Mouse (Mus musculus): ENCODE data around the gene Wnt7a.

Gene Wnt7a

DNA sequence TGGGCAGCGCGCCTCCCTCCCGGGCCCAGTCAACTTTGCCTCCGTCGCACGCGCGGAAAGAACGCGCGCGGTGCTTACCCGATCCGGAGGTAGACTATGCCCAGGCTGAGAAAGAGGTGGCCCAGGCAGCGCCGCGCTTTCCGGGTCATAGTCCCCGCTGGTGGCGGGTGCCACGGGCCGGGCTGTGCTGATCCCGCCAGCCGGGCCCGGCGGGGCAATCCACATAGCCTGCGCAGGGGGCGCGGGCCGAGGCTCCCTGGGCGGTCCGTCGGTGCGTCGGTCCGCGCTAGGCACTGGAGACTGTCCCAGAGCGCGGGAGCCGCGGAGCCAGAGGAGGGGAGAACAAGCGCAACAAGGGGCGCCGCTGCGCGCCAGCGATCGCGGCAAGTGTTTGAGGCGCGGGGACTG, at the start of gene Wnt7a:
Gene Wnt7a (minus strand): TSS at position 403 of the 408 bp plus-strand sequence.
- DNase-seq (ENCODE audit: low read depth in 2 of 2, low spot score in 2 of 2) = no peak

DNA sequence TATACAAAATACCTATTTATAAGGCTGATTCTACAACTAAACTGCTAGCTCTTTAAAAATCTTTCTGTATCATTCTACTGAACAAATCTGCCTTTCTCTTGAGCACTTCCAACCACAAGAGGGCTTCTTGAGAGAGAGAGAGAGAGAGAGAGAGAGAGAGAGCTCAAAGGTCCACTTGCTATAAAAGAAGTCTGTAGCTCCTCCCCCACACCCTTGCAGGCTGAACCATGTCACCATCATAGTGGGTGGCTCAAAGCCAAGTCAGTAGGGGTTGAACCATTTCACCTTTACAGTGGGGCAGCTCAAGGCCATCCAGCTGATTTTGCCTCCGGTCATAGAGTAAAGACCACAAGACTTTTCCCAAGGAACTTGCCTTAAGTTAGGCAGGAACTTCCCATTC, 48.3 kb upstream of the Wnt7a start:
- no peak for DNase-seq (ENCODE audit: low read depth in 2 of 2, low spot score in 2 of 2)

DNA sequence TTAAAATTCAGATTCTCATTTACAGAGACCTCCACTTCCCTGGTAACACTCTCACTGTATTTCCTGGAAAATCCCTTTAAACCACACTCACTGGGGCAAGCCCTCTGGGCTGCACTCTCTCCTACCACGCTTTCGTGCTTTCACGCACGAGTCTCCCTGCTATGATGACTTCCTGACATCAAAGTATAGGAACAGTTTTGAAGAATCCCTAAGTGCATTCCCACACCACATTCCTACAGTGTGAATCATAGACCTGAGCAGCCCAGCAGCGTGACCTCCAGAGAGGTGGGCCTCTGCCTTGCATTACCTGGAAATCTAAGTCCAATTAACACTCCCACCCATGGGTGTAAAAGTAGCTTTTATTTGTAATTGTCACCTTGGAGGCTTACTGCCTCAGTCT, 43.4 kb upstream of the Wnt7a start:
- no peak for DNase-seq (ENCODE audit: low read depth in 2 of 2, low spot score in 2 of 2)

DNA sequence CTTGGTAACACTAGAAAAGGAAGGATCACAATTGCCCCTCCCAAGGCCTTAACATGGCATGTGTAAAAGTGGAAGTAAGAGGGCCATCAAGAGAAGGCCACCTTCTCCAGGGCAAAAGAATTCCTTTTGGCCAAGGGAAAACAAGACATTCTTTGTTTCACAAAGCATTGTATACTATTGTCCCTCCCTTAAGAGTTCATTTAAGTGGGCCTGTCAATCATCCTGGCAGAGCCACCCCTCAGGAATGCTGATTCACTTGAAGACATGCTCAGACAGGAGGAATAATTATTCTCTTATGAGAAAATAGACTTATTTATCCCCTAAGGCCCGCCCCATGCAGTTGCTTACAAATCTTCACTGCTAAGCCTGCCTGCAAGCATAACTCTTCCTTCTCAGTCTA, 40.9 kb upstream of the Wnt7a start:
- no peak for DNase-seq (ENCODE audit: low read depth in 2 of 2, low spot score in 2 of 2)

DNA sequence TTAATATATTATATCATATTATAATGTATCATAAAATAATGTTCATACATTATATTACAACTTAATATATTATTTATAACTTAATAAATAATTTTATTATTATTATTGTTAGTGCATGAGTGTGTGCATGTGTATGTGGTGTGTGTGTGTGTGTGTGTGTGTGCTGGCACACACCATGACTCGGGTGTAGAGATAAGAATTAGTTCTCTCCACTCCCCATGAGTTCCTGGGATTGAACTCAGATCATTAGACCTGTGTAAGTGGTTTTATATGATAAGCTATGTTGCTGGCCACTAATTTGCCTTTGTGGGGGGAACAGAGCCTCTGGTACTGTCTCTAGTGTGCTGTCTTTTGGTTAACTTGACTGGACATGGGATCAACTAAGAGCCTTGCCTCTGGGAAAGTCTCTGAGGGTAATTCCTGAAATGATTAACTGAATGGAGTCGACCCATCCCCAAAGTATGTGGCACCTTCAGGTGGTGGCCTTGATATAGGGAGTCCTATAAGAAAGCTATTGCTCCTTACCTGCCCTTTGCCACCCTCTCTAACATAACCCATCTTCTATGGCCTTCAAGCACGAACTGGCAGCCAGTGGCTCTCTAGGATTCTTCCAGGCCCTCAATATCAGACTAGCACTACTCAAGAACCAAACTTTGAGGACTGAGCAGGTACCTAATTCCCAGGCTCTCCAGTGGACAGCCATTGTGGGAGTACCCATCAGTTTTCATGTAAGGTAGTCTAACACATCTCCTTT, 38.5 kb upstream of the Wnt7a start:
- DNase-seq (ENCODE audit: low read depth in 2 of 2, low spot score in 2 of 2) = no peak

DNA sequence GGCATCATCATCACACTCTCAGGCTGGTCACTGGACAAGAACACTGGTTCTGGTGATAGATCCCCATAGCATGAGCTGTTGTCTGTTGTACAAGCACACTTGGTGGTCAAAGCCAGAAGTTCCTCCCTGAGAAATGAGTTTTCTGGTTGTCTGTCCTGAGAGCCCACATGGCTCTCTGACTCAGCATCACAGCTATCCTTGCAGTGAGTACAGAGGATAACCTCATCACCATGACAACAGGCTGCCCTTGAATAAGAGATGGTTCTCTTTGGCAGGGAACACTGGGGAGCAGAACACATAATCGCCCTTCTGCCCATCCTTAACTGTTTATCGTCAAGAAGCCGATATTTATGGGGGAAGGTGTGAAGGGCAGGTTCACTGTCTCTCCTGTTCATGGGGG, 34.2 kb upstream of the Wnt7a start:
- no peak for DNase-seq (ENCODE audit: low read depth in 2 of 2, low spot score in 2 of 2)

DNA sequence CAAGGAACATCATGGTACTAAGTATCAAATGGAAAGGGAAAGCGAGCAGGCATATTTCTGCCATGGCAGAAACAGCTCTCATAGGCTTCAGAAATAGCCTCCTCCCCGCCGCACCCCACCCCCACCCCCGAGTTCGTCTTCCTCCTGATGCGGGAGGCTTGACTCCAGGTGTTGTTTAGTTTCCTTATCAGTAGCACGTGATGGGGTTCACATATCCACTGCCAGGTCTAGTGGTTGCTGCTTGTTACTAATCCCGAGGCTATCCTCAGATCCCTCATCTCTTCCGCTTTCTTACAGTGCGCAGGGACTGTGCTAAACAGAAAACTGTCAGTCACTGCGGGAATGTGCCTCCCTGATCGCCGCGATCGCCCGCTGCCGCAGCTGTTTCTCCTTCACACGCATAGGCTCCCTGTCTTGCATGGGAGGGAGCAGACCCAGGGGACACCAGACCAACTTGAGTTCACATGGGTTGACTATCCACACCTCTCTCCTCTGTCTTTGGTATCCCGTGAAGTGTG, 30.0 kb upstream of the Wnt7a start:
- no peak for DNase-seq (ENCODE audit: low read depth in 2 of 2, low spot score in 2 of 2)

DNA sequence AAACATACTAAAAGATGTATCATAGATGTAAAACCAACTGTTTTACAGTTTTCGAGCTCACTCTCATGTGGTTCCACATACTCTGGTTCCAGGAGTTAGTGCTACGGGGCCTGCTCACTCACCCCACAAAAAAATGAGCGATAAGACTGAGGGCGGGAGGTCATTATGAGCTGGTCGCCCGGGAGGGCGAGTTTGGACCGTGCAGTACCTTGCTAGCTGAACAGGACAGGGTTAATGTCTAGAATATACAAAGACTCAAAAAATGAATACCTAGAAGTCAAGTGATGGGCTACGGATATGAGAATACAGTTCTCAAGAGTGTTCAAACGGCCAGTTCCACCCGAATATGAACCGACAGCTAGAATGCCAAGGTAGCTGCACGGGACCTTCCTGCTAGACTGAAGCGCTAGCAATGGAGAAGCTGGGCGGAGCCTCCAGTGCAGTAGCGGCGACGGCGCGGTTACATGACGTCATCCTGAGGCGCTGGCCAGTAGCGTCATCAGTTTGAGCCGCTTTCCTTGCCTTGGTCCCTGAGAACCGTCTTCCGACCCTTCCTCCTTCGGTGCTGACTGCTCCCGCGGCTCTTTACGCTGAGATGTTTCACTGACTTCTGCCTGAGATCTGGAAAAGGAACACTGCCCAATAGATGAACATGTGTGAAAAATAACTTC, 29.4 kb upstream of the Wnt7a start:
- peak; percentile 88 to 94 for DNase-seq (ENCODE audit: low read depth in 2 of 2, low spot score in 2 of 2)

DNA sequence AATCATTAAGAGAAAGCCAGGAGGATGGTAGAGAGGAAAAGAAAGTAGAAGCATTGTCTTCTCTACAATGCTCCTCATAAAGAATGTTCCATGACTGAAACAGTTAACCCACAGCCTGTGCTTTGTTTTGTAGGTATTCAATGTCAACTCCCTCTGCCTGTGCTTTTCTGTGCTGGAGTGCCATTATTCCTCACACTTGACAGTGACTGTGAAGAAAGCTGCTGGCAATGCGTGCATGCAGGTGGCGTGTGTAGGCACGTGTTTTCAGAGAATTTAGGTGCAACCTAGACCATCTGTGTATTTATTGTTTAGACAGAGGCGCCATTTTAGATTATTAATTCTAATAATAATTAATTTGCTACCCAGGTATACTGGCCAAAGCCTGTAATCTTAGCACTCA, 13.0 kb upstream of the Wnt7a start:
- no peak for DNase-seq (ENCODE audit: low read depth in 2 of 2, low spot score in 2 of 2)

DNA sequence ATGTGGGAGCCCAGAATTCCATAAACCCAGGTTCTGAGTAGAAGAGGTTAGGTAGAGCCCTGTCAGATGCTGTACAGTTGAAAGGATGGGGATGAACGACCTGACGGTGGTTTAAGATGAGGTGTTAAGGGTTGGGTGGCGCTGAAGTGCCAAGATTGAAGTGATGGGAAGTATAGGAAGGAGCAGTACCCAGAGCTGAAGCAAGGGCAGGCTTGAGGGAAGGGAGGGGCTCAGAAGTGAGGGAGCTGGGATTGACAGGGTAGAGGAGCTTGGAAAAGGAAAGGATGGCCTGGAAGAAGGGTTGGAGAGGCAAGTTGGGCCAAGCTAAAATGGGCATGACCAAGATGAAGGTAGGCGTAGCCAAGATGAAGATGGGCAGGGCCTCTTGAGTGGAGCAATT, 10.5 kb upstream of the Wnt7a start:
- no peak for DNase-seq (ENCODE audit: low read depth in 2 of 2, low spot score in 2 of 2)

DNA sequence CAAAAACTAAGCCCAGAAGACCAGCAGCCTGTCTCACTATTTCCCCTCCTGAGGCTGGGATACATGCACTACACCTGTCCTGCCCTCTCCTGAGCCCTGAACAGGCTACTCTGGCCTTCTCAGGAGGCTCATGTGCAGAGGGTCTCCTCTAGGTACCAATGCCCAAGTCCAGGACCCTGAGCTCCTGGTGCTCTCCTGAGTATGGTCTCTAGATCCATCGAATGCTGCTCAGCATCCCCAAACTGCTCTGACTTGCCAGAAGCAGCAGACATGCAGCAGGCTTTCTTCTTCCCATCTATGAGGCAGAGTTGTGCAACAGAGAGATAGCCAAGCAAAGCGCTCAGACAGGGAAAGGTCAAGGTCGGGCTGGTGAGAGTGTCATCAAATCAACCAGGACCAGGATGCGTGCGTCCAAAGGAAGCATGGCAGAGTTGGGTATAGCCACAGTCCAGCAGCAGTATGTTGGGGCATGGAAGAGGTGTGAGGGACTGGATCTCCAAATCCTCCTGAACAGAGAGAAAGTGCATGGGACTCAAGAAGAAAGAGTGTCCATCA, 6.2 kb upstream of the Wnt7a start:
- no peak for DNase-seq (ENCODE audit: low read depth in 2 of 2, low spot score in 2 of 2)

DNA sequence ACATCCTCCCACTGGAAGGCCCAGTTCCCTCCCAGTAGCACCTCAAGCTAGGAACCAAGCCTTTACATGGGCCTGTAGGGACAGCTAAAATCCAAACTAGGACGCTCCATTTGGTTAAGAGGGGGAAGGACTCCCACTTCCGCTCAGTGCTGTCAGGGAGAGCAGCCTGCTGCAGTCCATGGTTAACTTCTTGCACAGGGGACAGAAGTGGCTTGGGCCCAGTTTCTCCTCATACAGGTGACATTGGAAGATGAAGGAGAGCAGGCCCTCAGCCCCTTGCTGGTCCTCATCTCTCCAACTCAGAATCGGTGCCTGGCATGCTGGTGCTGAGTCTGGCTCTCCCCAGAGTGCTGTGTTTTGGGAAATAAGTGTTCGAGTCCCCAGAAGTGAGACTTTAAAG, 5.0 kb upstream of the Wnt7a start:
- DNase-seq (ENCODE audit: low read depth in 2 of 2, low spot score in 2 of 2) = no peak

DNA sequence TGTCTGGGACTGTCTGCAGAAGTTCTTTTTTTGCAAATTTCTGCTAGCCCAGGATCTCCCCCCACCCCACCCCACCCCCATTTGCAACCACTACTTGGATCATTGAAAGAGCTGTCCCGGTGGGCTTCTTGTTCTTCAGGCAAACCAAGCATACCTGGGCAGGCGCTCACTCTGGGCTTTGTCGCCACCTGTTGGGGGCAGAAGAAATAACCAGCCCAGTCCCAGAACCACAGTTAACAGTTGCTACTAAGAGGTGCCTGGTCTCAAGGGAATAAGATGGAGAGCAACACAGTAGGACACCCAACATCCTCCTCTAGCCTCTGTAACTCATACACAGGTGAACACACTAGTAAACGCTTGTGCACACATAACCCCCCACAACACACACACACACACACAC, 3.7 kb upstream of the Wnt7a start:
- no peak for DNase-seq (ENCODE audit: low read depth in 2 of 2, low spot score in 2 of 2)

DNA sequence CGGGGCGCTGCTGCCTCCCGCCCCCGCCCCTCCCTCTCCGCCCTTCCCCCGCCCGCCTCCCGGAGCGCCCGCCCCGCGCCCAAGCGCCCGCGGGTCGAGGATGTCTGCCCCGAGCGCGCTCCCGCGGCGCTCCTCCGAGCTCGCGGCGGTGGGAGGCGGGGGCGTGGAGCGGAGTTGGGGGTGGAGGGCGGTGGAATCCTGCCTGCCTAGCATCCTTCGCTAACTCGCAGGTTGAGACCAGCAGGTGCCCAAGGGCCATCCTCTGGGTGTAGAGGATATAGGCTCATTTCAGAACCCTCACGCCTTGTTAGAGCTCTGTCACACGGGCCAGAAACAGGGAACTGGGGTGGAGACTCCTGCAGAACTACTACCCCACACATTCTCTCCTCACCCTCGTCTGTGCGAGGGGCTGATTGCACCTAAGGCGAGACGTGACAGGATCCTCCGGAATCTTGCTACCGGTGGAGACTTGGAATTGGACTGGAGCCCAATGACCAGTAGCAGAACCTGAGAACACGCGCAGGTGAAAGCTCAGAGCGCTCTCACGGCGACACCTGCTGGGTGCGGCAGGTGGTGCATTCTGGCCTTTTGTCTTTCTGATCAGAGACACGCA, 312 bp upstream of the Wnt7a start:
- DNase-seq (ENCODE audit: low read depth in 2 of 2, low spot score in 2 of 2) = peak in 1 of 2 experiments; percentile 18

DNA sequence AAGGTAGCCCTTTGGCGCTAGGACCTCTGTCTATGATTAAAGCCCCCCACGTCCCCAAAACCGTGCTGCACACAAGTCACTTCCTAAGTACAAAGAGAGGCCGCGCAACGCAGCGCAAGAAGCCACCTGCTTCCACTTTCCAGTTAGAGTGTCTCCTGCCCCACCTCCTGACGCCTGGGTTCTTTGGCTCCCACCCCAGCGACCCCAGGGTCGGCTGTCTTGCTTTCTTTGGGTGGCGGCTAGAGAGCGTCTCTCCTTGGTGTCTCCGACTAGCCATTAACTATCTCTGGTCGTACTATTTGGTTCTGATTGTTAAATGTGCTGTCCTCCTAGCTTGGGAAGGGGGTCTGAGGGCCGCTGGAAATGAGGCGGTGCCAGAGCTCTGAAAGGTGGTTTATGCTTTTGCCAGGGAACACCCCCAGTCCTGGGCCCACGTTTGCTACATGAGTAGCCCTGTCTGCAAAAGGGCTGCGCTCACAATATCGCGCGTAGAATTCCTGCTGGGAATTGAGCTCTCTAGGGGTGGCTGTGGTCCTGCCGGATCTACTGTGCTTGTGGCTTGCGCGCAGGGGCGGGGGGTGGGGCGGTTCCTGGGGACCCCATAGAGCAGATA, 889 bp downstream of the Wnt7a start:
- no peak for DNase-seq (ENCODE audit: low read depth in 2 of 2, low spot score in 2 of 2)

DNA sequence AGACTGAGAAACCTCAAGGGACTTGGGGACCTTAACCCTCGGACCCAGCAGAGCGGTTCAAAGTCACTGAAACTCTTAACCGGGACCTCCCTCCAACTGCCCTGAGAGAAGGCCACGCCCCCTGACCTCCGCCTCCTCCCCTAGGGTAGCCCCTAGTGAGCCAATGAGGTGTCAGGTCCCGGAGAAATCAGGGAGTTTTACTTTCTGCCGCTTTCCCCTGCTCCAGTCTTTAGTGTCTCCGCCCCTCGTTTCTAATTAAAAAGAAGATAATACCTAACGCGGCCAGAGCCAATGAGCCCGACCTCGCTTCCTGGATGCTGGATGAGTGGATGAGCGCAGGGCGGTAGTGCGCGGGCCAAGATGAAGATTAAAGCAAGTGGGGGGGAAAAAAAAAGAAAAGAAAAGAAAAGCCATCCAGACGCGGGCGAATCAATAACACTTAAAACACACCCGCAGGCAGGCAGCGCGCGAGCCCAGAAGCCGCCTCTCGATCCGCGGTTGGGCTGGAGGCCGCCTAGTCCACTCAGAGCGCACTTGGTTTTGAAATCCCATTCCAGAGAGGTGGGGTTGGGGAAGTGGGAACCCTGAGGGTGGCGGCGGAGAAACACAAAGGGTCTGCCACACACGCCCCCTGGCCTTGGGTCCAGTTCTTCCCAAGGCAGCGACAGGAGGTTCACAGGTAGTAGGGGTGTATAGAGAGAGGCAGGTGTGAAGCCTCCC, 1.6 kb downstream of the Wnt7a start:
- DNase-seq (ENCODE audit: low read depth in 2 of 2, low spot score in 2 of 2) = no peak

DNA sequence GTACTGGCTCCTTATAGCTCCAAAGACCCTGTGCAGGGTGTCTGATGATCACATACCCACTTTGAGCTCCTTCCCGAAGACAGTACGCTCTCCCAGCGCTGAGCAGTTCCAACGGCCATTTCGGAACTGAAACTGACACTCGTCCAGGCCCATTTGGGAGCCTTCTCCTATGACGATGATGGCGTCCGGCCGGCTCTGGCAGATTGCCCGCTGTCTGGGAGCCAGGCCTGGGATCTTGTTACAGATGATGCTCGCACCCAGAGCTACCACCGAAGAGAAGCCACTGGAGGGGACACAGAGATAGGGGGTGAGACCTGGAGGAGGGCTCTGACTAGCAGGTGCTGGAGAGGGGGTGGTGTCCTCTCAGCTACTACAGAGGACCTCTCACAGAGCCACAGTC, 2.5 kb downstream of the Wnt7a start:
- DNase-seq (ENCODE audit: low read depth in 2 of 2, low spot score in 2 of 2) = no peak

DNA sequence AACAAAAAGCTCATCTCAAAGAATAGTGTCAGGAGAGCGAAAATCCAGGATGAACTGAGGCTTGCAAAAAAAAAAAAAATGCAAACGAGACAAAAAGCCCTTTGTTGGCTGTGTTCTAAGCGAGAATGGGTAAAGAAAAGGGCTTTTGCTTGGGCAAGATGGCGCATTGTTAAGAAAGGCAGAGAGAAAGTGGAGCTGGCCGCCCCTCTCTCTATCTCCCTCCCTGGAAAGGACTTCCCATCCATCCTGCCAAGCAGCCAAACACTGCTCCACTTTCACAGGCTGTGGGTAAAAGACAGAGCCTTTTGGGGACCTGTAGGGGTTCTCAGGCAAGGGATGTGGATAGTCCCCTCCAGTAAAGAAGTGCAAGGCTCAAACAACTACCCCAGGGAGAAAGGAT, 9.6 kb downstream of the Wnt7a start:
- DNase-seq (ENCODE audit: low read depth in 2 of 2, low spot score in 2 of 2) = no peak

DNA sequence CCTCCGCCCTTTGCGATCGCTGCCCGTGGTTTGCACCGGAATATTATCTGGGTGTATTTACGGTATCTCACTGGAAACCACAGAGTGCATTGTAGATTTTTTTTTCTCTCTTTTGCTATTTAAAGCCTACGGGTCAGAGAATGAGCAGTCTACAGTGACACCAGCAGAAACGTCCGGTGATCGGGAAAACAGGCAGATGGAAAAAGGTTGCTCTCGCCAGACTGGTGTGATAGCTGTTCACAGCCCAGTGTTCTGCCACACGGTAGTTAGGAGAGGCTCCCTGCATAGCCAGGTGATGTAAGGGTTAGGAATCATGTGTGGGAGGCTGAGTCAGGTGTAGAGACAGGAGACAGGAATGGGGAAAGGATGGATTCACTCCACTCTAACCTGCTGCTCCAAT, 10.6 kb downstream of the Wnt7a start:
- DNase-seq (ENCODE audit: low read depth in 2 of 2, low spot score in 2 of 2) = no peak

DNA sequence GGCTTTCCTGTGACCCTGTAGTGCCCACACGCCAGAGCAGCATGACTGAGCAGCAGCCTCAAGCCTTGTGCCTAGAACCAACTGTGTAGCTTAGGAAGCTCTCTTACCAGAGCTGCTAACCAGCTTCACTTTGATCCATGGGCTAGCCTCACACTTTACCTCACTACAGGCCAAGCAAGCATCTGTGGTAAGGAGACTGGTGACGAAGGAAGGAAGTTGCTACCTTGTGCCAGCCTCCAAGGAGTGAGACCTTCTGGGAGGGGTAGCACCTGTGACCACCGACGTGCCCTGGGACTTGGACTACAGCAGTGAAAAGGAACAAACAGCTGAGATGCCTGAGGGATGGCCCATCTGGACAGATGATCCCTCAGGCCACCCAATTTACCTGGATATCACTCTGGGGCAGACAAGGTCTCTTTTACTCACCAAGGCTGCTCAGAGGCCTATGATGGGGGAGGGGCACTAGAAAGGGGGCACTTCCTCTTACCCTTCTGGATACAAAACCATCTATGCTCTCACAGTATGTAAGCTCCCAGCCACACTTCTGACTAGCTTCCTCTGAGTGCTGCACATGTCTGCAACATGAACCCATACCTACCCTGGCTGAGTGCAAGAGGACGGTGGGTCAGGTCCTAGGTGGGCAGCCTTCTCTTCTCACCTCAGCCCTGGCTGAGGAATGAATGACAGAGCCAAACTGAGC, 18.5 kb downstream of the Wnt7a start:
- no peak for DNase-seq (ENCODE audit: low read depth in 2 of 2, low spot score in 2 of 2)
